Mouse (Mus musculus) heart, adult 2 months (tissue): ENCODE results near the gene Rffl.

Experiments
- CTCF ChIP-seq: fragments of 200-600 bp; IDR thresholded peaks from 2 replicates; pipeline ENCODE4 v1.8.1; 2022; ENCODE audit warnings: antibody characterized with exemption, mild to moderate bottlenecking, moderate library complexity
- POLR2A ChIP-seq: fragments of 200-500 bp; IDR thresholded peaks from 2 replicates; pipeline ENCODE4 v1.6.1; 2011; ENCODE audit warnings: mild to moderate bottlenecking, low read depth, low read length, control low read depth; ENCODE audit not compliant: insufficient read depth

DNA sequence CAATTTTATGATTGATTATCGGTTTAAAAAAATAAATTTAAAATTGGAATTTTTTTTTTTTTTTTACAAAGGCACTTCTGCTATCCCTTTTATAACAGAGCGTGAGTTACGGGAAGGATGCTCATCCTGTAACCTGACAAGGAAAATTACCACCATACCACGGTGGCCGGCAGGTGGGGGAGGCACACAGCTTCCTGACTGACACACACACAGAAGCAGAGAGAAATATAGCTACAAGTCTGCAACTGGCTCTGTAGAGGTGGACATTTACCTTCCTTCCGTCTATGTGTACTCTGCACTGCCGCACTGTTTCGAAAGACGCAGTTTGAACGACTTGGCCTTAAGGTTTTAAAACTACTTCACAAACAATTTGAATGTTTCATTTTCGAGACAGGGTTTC lies 18.9 kb downstream of the Rffl start:
- TF ChIP-seq CTCF (no peak), POLR2A (no peak)
